Mouse (Mus musculus): ENCODE measurements around the gene Olfr695.
A peak's percentile ranks its signal among the peaks of the same experiment; 100 is the strongest.
"Not testable (repeated sequence)": the region's sequence is repeated elsewhere in the genome, so short reads cannot be mapped to it uniquely, and the experiment has no call there.

Olfr695 gene

DNA sequence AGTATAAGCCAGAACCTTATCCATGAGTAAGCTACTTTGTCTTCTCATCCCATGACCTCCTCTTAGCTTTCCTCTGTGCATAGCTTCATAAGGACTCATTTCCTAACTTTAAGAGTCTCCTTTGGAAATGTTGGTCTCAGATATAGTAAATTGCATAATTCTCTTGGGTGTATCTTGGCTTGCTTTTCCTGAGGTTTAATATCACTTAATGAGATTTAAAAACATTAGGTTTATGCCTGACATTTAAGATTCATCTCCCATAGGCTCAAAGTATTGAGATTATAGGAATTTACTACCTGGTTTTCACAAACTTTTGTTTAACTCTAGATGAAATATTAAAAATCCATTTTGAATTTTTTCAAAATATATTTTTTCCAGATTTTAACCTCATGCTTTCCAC lies at the start of gene Olfr695:
Gene Olfr695 (minus strand): TSS at position 101 of the 400 bp plus-strand sequence.
- DNase-seq (ENCODE audit: low read depth, low spot score) = no peak

DNA sequence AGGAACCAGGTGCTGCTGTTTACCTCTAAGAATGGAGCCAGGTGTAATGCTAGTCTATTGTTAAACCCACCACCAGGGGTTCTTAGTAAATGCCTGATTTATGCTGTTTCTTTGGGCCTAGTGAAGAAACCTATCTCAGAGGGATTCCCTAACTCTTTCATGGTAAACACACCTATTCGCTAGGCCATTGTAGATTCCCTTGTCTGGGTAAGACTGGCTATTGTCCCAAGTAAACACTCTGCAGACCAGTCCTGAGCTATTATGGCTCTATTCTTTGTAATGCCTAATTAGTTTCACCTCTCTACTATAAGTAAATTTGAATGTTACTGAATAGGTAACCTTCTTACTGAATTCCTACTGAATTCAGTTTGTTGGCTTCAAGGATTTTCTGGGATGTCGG lies 44.8 kb upstream of the Olfr695 start:
- not testable (repeated sequence) for DNase-seq (ENCODE audit: low read depth, low spot score)

DNA sequence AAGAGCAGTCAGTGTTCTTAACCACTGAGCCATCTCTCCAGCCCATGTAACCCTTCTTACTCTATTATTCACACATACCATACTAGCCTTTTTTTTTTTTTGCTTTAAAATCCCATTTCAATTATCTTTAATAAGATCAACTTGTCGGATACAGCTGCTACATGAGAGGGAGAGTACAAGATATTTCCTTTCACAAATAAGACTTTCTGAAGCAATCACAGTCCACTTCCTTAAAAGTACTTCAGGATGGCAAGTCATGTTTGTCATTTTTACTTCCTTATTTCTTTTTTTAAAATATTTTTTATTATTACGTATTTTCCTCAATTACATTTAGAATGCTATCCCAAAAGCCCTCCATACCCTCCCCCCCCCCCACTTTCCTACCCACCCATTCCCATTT lies 42.6 kb upstream of the Olfr695 start:
- peak; percentile 5 for DNase-seq (ENCODE audit: low read depth, low spot score)

DNA sequence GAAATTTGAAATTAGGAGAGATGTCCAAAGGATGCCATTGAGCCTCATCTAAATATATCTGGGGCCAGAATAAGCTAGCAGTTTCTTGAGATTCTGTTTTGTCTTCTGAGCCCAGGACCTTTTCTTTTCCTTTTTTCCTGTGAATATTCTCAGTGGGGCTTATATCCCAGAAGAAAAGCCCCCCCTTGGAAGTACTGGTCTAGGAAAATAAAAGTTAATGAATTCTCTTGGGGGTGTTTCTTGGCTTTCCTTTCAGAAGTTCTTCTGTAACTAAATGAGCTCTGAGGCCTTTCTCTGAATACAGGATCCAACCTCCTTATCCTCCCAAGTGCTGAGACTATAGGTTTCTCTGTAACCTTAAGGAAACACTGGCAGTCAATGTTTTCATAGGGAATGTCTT lies 39.1 kb upstream of the Olfr695 start, which contains the start of gene Olfr698:
Gene Olfr698 (minus strand): TSS at position 101 of the 400 bp plus-strand sequence.
- no peak for DNase-seq (ENCODE audit: low read depth, low spot score)

DNA sequence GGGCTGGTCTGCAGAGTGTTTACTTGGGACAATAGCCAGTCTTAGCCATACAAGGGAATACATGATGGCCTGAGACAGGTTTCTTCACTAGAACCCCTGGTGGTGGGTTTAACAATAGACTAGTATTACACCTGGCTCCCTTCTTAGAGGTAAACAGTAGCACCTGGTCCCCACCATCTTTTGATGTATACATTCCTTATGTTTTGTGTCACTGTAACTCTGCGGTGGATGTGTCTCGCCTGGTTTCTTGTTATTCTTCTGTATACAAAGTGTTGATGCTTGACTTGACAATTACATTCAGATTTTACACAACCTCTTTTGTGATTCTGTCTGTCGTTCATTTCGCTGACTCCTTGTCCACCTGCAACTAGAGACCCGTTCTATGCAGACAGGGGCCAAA lies 29.6 kb upstream of the Olfr695 start:
- DNase-seq (ENCODE audit: low read depth, low spot score) = no peak

DNA sequence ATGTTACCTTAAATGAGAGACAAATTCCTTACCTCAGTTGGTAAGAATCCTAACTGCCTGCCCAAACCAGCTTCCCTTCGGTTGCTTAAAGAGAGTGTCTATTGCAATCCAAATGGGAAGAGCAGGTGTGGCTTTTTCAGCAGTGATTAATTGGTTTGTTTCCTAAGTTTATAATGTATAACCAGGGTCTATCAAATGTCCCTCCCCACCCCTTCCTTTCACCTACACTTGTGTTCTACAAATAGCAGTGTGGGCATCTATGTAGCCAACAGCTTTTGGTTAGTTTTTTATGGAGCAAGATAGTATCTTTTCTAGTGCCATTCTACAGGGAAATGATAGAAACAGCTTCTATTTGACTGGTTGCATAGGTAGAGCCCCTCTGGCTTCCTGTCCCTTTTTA lies 26.1 kb upstream of the Olfr695 start, which contains the start of gene Olfr697:
Gene Olfr697 (minus strand): TSS at position 101 of the 400 bp plus-strand sequence.
- no peak for DNase-seq (ENCODE audit: low read depth, low spot score)

DNA sequence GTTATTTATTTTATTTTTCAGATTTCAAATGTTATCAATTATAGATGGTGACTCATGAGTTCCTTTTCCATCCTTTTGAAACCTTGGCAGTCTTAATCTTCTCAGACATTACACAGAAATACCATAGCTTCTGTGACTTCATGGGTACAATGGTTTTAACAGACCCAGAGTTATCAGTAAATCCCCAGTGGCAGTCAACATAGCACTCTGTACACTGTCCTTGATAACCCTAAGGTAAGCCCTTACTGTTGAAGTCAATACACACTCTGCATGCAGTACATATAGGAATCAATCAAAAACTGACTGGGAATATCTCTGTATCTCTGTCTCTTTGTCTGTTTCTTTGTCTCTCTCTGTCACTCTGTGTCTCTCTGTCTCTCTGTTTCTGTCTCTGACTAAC lies 20.8 kb upstream of the Olfr695 start:
- no peak for DNase-seq (ENCODE audit: low read depth, low spot score)

DNA sequence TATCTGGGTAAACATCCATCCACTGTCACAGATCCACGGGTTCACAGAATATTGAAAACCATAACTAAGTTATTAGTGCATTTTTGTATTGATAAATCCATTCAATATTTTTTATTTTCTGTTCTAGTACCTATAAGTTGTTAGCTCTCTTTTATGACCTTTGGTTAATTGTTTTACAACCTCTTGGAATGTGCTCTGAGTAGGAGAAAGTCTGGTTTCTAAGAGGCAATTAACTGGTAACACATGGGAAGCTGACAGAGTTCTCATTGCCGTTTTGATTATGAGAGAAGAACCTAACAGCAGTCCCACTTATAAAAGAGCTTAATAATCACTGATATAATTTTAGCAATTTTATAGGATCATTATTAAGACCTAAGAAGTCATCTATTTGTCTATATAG lies 17.5 kb upstream of the Olfr695 start:
- DNase-seq (ENCODE audit: low read depth, low spot score) = no peak

DNA sequence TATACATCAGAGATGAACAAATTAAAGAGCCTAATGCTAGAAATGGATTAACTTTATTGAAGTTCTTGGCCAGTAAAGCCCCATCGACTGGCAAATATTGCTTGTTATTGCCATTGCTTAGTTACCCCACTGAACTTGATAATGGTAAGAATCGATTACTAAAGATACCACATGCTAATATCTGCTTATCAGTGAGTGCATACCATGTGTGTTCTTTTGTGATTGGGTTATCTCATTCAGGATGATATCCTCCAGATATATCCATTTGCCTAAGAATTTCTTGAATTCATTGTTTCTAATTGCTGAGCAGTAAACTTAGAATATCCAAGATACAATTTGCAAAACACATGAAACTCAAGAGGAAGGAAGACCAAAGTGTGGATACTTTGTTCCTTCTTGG lies 9.5 kb upstream of the Olfr695 start:
- DNase-seq (ENCODE audit: low read depth, low spot score) = not testable (repeated sequence)

DNA sequence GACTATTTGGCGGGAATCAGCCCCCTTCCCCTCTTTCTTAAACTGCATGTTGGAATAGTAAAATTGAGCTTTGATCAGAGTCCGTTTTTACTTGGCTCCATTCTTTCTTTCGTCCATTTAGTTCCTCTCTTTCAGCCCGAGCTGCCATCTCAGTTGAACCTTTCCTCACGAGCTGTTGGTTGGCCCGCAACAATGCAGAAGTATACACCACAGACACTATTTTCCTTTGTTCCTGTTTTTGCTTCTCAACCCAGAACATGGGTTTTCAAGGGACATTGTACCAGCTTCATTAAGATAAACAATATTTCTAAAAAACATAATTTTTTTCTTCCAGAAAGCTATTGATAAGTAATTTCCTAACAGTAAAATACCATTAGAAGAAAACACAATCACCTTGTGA lies 4.7 kb downstream of the Olfr695 start:
- DNase-seq (ENCODE audit: low read depth, low spot score) = no peak

DNA sequence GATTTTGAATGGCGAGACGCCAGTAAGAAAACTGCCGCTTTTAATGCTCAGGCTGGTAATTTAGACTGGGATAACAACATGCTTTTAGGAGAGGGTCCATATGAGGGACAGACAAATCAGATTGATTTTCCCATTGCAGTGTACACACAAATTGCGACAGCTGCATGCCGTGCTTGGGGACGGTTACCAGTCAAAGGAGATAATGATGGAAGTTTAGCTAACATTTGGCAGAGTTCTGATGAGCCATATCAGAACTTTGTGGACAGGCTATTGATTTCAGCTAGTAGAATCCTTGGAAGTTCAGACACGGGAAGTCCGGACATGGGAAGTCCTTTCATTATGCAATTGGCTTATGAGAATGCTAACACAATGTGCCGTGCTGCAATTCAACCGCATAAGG lies 8.5 kb downstream of the Olfr695 start:
- not testable (repeated sequence) for DNase-seq (ENCODE audit: low read depth, low spot score)

DNA sequence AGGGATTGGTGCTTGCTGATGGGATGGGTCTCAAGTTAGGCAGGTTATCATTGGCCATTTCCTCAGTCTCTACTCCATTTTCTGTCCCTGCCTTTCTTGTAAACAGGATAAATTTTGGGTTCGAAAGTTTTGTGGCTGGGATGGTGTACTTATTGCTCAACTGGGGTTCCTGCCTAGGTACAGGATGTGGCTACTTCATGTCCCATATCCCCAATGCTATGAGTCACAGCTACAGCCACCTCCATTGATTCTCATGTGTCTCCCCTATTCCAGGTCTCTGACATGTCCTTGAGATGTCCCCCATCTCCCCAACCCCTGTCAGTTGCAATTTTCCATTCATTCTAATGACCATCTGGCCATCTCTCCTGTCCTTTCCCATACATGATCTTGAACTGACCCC lies 19.3 kb downstream of the Olfr695 start:
- DNase-seq (ENCODE audit: low read depth, low spot score) = no peak

DNA sequence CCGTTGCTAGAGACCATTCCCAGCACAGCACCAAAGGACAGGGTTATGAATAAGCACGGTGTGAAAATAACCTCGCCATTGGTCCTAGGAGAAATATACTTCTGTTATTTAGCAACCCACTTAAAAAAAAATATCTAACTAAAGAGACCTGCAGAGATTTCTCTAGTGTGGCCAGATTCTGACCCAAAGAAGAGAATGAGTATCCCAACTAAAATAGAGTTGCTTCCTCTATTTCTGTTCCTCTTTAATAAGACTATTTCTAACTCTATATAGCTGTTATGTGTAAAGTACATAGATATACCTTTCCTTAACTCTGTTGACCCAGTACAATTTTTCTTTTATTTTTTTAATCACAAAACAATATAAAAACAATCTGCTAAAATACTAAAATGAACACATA lies 23.2 kb downstream of the Olfr695 start:
- DNase-seq (ENCODE audit: low read depth, low spot score) = no peak

DNA sequence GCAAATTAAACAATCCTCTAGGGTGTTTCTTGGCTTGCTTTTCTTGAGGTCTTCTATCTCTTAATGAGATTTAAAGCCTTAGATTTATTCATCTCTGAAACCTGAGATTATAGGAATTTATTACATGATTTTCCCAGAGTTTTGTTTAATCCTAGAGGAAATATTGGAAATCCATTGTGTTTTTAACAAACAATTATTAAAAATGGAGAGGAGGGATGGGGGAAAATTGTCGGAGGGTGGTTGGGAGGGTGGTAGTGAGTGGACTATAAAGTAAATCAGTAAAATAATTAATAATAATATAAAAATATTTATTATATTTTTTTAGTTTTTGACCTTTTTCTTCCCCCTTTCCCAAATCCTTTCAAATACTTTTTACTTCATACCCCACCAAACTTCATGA lies 24.5 kb downstream of the Olfr695 start, which contains the start of gene Olfr694:
Gene Olfr694 (minus strand): TSS at position 101 of the 400 bp plus-strand sequence.
- no peak for DNase-seq (ENCODE audit: low read depth, low spot score)

DNA sequence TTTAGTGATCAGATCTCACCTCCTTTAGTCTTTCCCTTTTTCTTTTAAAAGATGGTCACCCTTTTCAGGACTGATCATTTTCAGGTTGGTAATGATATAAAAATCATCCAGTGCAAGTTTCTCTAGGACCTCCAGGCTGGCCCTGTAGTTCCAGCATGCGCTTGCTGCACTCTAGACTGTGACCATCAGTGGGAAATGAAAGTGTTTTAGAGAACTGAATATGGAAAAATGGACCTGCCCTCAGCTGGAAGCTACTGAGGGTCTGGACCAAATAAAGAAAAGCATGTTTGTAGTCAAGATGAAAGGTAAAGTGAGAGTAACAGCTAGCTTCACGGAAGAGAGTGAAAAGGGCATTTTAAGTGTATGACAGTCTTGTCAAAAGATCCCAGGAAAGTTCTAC lies 30.8 kb downstream of the Olfr695 start:
- DNase-seq (ENCODE audit: low read depth, low spot score) = no peak

DNA sequence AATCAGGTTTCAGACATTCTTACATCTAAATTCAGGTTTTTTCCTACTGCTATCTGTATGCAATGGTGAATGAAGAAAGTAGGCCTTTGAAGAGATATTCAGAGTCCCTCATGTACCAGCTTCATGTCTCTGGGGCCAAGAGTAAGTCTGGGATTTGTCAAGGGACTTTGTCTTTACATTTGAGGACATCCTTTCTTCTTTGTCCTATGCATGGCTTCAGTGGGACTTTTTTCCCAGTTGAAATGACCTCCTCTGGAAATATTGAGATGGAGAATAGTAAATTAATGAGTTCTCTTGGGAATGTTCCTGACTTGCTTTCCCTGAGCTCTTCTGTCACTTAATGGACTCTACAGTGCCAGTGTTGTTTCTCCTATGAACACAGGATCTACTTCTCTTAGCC lies 35.7 kb downstream of the Olfr695 start, which contains the start of gene Olfr693:
Gene Olfr693 (minus strand): TSS at position 101 of the 400 bp plus-strand sequence.
- no peak for DNase-seq (ENCODE audit: low read depth, low spot score)

Data from skeletal muscle tissue, adult 2 months (tissue).